Mouse (Mus musculus) ES-E14 (cell line): Measurements from ENCODE around the gene Mcfd2.

Experiments
- CHD2 ChIP-seq: IDR thresholded peaks from 2 replicates; pipeline ENCODE4 v1.6.1; 2014; ENCODE audit warnings: mild to moderate bottlenecking, low read depth, low read length, inconsistent platforms
- ZC3H11A ChIP-seq: IDR thresholded peaks from 2 replicates; pipeline ENCODE4 v1.6.1; 2012; ENCODE audit warnings: low read depth, mild to moderate bottlenecking, inconsistent platforms, low read length, borderline replicate concordance

- TF ChIP-seq CHD2 (no peak), ZC3H11A (no peak)
Measured at GRCm38 (mm10) chr17:87302014-87302794, 36.5 kb upstream of the Mcfd2 start.
